Mouse (Mus musculus): ENCODE results near the gene Tmem259.

Gene Tmem259

GRCm38 (mm10) chr10:79987771-79988505 is 3.8 kb upstream of the Tmem259 start:
- DNase-seq (ENCODE audit: low spot score in 2 of 2), result no peak

- DNase-seq (ENCODE audit: low spot score in 2 of 2), result peak; percentile 69 to 76
Observed at GRCm38 (mm10) chr10:79986963-79987362, 2.8 kb upstream of the Tmem259 start.

GRCm38 (mm10) chr10:79986232-79986878 is 2.2 kb upstream of the Tmem259 start:
- no peak for DNase-seq (ENCODE audit: low spot score in 2 of 2)

GRCm38 (mm10) chr10:79985334-79986231 is 1.5 kb upstream of the Tmem259 start:
- DNase-seq (ENCODE audit: low spot score in 2 of 2), result peak; percentile 58 to 61

GRCm38 (mm10) chr10:79984871-79985270 is 741 bp upstream of the Tmem259 start:
- peak; percentile 96 to 98 for DNase-seq (ENCODE audit: low spot score in 2 of 2)

GRCm38 (mm10) chr10:79983670-79984069 is 460 bp downstream of the Tmem259 start:
- peak; percentile 56 to 71 for DNase-seq (ENCODE audit: low spot score in 2 of 2)

- no peak for DNase-seq (ENCODE audit: low spot score in 2 of 2)
Observed at GRCm38 (mm10) chr10:79983205-79983604, 925 bp downstream of the Tmem259 start.

- no peak for DNase-seq (ENCODE audit: low spot score in 2 of 2)
Observed at GRCm38 (mm10) chr10:79979401-79980155, 4.6 kb downstream of the Tmem259 start.

GRCm38 (mm10) chr10:79978061-79978460 is 6.1 kb downstream of the Tmem259 start:
- DNase-seq (ENCODE audit: low spot score in 2 of 2), result no peak

GRCm38 (mm10) chr10:79977324-79977723 is 6.8 kb downstream of the Tmem259 start:
- no peak for DNase-seq (ENCODE audit: low spot score in 2 of 2)

GRCm38 (mm10) chr10:79976722-79977107 is 7.4 kb downstream of the Tmem259 start:
- no peak for DNase-seq (ENCODE audit: low spot score in 2 of 2)

GRCm38 (mm10) chr10:79976071-79976721 is 7.9 kb downstream of the Tmem259 start:
- no peak for DNase-seq (ENCODE audit: low spot score in 2 of 2)

- no peak for DNase-seq (ENCODE audit: low spot score in 2 of 2)
Observed at GRCm38 (mm10) chr10:79974668-79975067, 9.5 kb downstream of the Tmem259 start.

- no peak for DNase-seq (ENCODE audit: low spot score in 2 of 2)
Observed at GRCm38 (mm10) chr10:79974087-79974486, 10.0 kb downstream of the Tmem259 start.

- DNase-seq (ENCODE audit: low spot score in 2 of 2), result no peak
Observed at GRCm38 (mm10) chr10:79972831-79973230, 11.3 kb downstream of the Tmem259 start.

- DNase-seq (ENCODE audit: low spot score in 2 of 2), result no peak
Observed at GRCm38 (mm10) chr10:79971183-79971497, 13.0 kb downstream of the Tmem259 start.

- DNase-seq (ENCODE audit: low spot score in 2 of 2), result no peak
Observed at GRCm38 (mm10) chr10:79970415-79971182, 13.5 kb downstream of the Tmem259 start, which contains the start of gene Grin3b. Gene Grin3b (plus strand): TSS chr10:79970715.

GRCm38 (mm10) chr10:79969124-79969568 is 15.0 kb downstream of the Tmem259 start:
- DNase-seq (ENCODE audit: low spot score in 2 of 2), result no peak

GRCm38 (mm10) chr10:79968181-79968580 is 15.9 kb downstream of the Tmem259 start:
- DNase-seq (ENCODE audit: low spot score in 2 of 2), result no peak

GRCm38 (mm10) chr10:79966886-79967400 is 17.2 kb downstream of the Tmem259 start:
- no peak for DNase-seq (ENCODE audit: low spot score in 2 of 2)

Data from frontal cortex, postnatal 14 days (tissue).